Mouse (Mus musculus) limb, embryonic 15.5 days (tissue): Measurements from ENCODE around the gene Synpo2l. TPM values are rescaled to one million over a fixed set of nuclear protein-coding genes. Genes with fewer than 3 reads are reported as not detected.
"Not testable (repeated sequence)": the region's sequence is repeated elsewhere in the genome, so short reads cannot be mapped to it uniquely, and the experiment has no call there.

Source experiments
- ATAC-seq: fragments of 200-750 bp; cut with Nextera tagmentation; 2 replicates; pipeline ENCODE4 v1.8.0; 2017; ENCODE audit warnings: low read depth, moderate TSS enrichment; ENCODE audit not compliant: insufficient number of reproducible peaks, low FRiP score, low TSS enrichment
- H3K27ac ChIP-seq: fragments of 300-500 bp; sonication (generic); 2 replicates; pipeline ENCODE4 v1.5.1; 2015; ENCODE audit warnings: moderate library complexity, mild to moderate bottlenecking, inconsistent platforms
- H3K27me3 ChIP-seq: fragments of 300-500 bp; sonication (generic); 2 replicates; pipeline ENCODE4 v1.6.1; 2015; ENCODE audit warnings: inconsistent platforms
- H3K36me3 ChIP-seq: fragments of 300-500 bp; sonication (generic); 2 replicates; pipeline ENCODE4 v1.6.1; 2015; ENCODE audit warnings: inconsistent platforms
- H3K4me1 ChIP-seq: fragments of 300-500 bp; sonication (generic); 2 replicates; pipeline ENCODE4 v1.6.1; 2015; ENCODE audit warnings: inconsistent platforms
- H3K4me2 ChIP-seq: fragments of 300-500 bp; sonication (generic); 2 replicates; pipeline ENCODE4 v1.6.1; 2015; ENCODE audit warnings: mild to moderate bottlenecking, inconsistent platforms
- H3K4me3 ChIP-seq: fragments of 300-500 bp; sonication (generic); 2 replicates; pipeline ENCODE4 v1.5.1; 2015; ENCODE audit warnings: mild to moderate bottlenecking, inconsistent platforms
- H3K9ac ChIP-seq: fragments of 300-500 bp; sonication (generic); 2 replicates; pipeline ENCODE4 v1.6.1; 2015; ENCODE audit warnings: inconsistent platforms
- H3K9me3 ChIP-seq: fragments of 300-500 bp; sonication (generic); 2 replicates; pipeline ENCODE4 v1.6.1; 2016; ENCODE audit warnings: inconsistent platforms
- WGBS: fragments of 180-500 bp; shearing (Covaris S2); methylation state at CpG from one replicate; pipeline ENCODE4 v1.1.7; 2015; 5-methylcytosine and 5-hydroxymethylcytosine counted together
- polyA plus RNA-seq: library from polyadenylated mRNA; unstranded; fragments of >200 nt; fragmentation: Nextera tagmentation; extraction: Ambion mirVana; gene quantifications from 2 replicates; pipeline ENCODE4 v1.2.1, GENCODE M21; 2015

The Synpo2l gene
- polyA plus RNA-seq, 1 experiment from 2014 or later: 20.6 TPM

DNA sequence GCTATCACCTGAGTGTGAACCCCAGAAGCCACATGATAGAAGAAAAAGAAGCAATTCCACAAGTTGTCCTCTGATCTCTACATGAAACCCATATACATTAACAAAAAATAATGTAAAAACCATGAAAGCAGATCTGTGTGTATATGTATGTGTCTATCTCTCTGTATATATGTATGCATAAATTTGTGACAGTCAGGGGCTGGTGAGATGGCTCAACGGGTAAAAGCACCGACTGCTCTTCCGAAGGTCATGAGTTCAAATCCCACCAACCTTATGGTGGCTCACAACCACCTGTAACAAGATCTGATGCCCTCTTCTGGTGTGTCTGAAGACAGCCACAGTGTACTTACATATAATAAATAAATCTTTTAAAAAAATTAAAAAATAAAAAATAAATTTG is 31.2 kb downstream of the Synpo2l start:
- not testable (repeated sequence) for H3K4me1 ChIP-seq, H3K4me2 ChIP-seq, H3K4me3 ChIP-seq, ATAC-seq, H3K9ac ChIP-seq, H3K9me3 ChIP-seq, H3K27ac ChIP-seq, H3K36me3 ChIP-seq, H3K27me3 ChIP-seq
- 97% methylated on average over 3 of the region's 3 CpGs for WGBS

DNA sequence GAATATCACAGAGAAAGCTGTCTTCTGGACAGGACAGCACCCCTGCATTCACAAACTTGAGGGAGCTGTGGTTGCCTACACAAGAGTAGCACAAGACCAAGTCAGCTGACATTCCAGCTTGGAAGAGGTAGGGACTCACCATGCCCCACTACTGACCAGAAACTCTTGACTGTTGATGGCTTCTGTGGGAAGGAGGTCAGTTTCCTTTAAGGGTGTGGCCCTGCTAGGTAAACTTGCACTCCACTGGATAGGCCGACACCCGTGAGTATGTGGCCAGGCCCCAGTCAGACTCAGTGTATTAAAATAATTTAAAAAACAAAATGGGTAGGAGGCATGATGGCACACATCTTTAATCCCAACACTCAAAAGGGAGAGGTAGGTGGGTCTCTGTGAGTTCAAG is 32.6 kb downstream of the Synpo2l start:
- ATAC-seq: no peak
- no peak overlapping the region for H3K27ac ChIP-seq
- 88% methylated on average over 2 of the region's 2 CpGs for WGBS

DNA sequence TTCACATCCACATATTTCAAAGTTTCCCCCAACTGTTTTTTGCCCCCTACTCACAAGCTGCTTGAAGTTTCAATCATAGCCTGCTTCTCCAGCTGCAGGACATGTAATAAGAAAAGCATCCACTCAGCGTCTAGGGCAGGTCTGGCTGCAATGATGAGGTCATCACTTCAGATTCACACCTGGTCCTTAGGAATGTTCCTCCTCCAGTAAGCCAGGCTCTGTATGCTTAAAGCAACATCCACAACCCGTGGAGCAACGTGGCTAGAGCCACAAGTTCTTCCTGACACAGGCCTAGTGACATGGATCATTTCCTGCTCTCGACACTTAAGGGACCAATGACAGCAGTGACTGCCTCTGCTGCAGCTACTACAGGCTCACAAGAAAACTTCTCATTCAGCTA is 36.9 kb downstream of the Synpo2l start:
- H3K9ac ChIP-seq: no peak overlapping the region
- H3K4me1 ChIP-seq: no peaks in the 10 kb centered on the region
- no peak overlapping the region for H3K4me2 ChIP-seq
- H3K27me3 ChIP-seq: no peaks in the 10 kb centered on the region
- ATAC-seq: no peak
- no peak overlapping the region for H3K27ac ChIP-seq
- 36% methylated on average over 4 of the region's 4 CpGs for WGBS
- H3K4me3 ChIP-seq: no peak overlapping the region
- no peaks in the 10 kb centered on the region for H3K36me3 ChIP-seq
- H3K9me3 ChIP-seq: no peaks in the 10 kb centered on the region

More for the DNA sequence above, 32.6 kb downstream of the Synpo2l start:
- H3K9me3 ChIP-seq: no peaks in the 10 kb centered on the region
- no peaks in the 10 kb centered on the region for H3K36me3 ChIP-seq
- H3K9ac ChIP-seq: no peak overlapping the region
- no peaks in the 10 kb centered on the region for H3K27me3 ChIP-seq
- peaks cover 5% of the 10 kb centered on the region for H3K4me1 ChIP-seq
- no peak overlapping the region for H3K4me3 ChIP-seq
- no peak overlapping the region for H3K4me2 ChIP-seq

DNA sequence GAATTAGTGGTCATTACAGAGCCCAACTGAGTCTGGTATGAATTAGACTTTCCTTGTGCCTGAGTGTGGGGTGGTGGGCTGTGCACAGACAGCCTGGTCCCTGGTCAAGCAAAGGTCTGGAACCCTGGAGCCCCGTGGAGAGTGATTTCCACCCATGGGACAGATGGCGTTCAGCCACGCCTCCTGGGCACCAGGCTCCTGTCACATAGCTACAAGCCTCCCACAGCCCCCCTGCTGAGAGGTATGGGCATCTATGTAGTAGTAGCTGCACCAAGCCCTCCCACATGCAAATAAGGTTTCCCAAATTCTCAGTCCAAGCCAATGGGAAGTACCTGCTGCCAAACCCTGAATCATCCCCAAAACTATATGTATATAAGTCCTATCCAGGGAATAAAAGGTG is 41.2 kb downstream of the Synpo2l start:
- Histone ChIP-seq H3K9me3 (no peaks in the 10 kb centered on the region), H3K36me3 (no peaks in the 10 kb centered on the region), H3K4me3 (no peak overlapping the region), H3K4me1 (peaks cover 6% of the 10 kb centered on the region; the same call in 1 of the 2 replicates), H3K9ac (no peak overlapping the region), H3K27me3 (no peaks in the 10 kb centered on the region), H3K4me2 (no peak overlapping the region), H3K27ac (no peak overlapping the region)
- WGBS: 51% methylated on average over 3 of the region's 3 CpGs
- no peak for ATAC-seq

DNA sequence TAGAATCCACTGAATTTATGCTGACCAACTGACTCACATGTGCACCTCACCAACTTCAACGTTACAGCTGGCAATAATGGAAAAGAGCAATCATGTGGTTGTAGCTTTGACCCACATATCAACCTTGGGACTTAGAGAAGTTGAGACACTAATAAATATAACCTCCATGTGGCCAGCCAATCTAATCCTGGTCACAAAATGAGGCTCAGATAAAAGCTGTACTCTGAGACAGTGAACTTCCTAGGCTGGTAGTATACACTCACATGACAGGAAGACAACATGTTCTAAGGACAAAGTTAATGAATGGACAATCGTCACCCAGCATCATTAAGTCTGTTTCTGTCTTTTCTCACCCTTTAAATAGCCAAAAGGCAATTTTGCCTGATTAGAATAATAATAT is 41.7 kb downstream of the Synpo2l start:
- no peaks in the 10 kb centered on the region for H3K27me3 ChIP-seq
- peaks cover 6% of the 10 kb centered on the region; the same call in 1 of the 2 replicates for H3K4me1 ChIP-seq
- H3K4me3 ChIP-seq: no peak overlapping the region
- H3K27ac ChIP-seq: no peak overlapping the region
- no peak overlapping the region for H3K9ac ChIP-seq
- H3K9me3 ChIP-seq: no peaks in the 10 kb centered on the region
- ATAC-seq: no peak
- no peak overlapping the region for H3K4me2 ChIP-seq
- WGBS: 59% methylated on average over 2 of the region's 2 CpGs
- no peaks in the 10 kb centered on the region for H3K36me3 ChIP-seq

DNA sequence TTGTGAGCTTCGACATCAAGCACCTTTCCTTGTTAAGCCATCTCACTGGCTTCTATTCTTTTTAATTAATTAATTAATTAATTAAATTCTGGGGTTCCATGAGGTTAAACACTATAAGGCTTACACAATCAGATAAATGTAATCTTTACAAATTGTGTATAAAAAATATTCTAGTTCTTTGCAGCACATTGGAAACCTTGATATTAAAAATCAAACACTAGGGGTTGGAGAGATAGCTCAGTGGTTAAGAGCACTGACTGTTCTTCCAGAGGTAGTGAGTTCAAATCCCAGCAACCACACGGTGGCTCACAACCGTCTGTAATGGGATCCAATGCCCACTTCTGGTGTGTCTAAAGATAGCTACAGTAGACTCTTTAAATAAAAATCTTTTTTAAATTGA is 45.2 kb downstream of the Synpo2l start:
- WGBS: 93% methylated on average over 3 of the region's 3 CpGs
- no peak overlapping the region for H3K4me2 ChIP-seq
- no peaks in the 10 kb centered on the region for H3K9me3 ChIP-seq
- no peak for ATAC-seq
- H3K27ac ChIP-seq: no peak overlapping the region
- H3K4me3 ChIP-seq: no peak overlapping the region
- H3K9ac ChIP-seq: no peak overlapping the region
- H3K4me1 ChIP-seq: peaks cover 9% of the 10 kb centered on the region
- no peaks in the 10 kb centered on the region for H3K27me3 ChIP-seq
- H3K36me3 ChIP-seq: no peaks in the 10 kb centered on the region

DNA sequence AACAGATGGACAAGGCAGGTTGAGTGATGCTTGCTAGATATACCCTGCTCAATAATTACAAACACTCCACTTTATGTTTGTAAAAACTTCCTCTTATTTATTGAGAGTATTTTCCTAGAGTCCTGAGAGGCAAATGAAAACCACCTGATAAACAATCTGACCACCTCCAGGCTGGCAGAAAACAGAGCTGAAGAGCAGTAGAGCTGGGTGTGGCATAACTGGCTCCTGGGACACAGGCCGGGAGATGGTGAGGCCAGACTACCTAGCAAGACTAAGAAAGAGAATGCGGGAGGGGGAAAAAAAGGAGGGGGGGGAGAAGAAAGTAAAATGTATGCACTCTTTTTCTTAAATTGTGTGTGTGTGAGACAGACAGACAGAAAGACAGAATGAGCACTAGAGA is 45.7 kb downstream of the Synpo2l start:
- 49% methylated on average over 2 of the region's 2 CpGs for WGBS
- H3K27ac ChIP-seq: no peak overlapping the region
- H3K4me3 ChIP-seq: no peak overlapping the region
- H3K36me3 ChIP-seq: no peaks in the 10 kb centered on the region
- ATAC-seq: no peak
- H3K27me3 ChIP-seq: no peaks in the 10 kb centered on the region
- no peaks in the 10 kb centered on the region for H3K9me3 ChIP-seq
- H3K4me2 ChIP-seq: no peak overlapping the region
- H3K4me1 ChIP-seq: peaks cover 9% of the 10 kb centered on the region
- no peak overlapping the region for H3K9ac ChIP-seq

DNA sequence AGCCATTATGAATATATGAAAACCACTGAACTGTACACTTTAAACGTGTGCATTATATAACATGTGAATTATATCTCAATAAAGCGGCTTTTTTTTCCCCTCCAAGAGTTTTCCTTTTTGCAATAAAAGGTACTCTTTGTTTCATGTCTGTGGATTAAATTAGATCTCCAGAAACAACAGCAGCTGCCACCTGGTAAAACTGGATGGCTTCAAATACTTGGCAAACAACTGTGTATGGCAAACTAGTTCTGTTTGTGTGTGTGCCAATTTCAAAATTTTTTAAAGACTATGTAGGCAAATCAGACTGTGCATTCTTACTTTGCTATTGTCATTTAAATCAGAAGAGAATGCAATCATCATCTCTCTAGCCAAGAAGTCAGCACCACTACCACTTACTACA is 46.3 kb downstream of the Synpo2l start:
- Histone ChIP-seq H3K27me3 (no peaks in the 10 kb centered on the region), H3K9me3 (no peaks in the 10 kb centered on the region), H3K36me3 (no peaks in the 10 kb centered on the region), H3K27ac (no peak overlapping the region), H3K4me2 (no peak overlapping the region), H3K9ac (no peak overlapping the region), H3K4me3 (no peak overlapping the region), H3K4me1 (peaks cover 9% of the 10 kb centered on the region)
- WGBS: 63% methylated on average over 2 of the region's 2 CpGs
- no peak for ATAC-seq

DNA sequence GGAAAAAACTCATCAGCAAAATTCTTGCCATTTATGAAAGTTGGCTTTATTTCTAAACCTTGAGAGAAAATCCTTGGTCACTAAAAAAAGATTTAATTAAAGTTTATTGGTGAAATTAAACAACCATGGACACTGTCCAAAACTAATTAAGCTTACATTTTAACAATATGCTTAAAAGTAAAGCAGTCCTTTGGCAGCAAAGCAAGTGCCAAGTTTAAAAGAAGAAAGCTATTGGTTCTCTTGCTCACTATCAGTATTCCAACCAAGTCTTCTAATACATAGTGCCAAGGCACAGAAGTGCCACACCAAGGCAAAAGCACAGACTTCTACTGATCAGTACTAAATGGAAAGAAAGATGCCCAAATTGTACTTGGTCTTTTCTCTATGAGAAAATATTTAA is 49.0 kb downstream of the Synpo2l start:
- Histone ChIP-seq H3K27me3 (no peaks in the 10 kb centered on the region), H3K4me2 (no peak overlapping the region), H3K36me3 (no peaks in the 10 kb centered on the region), H3K9me3 (no peaks in the 10 kb centered on the region), H3K4me3 (no peak overlapping the region), H3K9ac (no peak overlapping the region), H3K27ac (no peak overlapping the region), H3K4me1 (peaks cover 9% of the 10 kb centered on the region)
- no peak for ATAC-seq

DNA sequence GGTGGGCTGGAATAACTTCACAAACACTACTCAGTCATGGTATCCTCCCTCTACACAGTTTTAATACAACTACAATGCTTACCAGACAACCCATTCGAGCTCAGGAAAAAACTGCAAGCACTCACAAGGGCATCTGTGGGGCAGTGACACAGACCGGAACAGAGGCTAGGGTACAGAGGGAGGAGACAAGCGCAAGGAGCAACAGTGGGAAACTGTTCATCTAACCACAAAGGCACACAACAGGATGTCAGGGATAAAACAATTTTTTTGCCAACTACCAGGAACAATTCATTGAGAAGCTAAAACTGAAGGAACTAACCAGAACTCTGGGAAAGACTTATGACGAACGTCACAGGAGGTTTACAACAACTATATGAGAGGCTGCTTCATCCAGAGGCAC is 49.9 kb downstream of the Synpo2l start:
- no peaks in the 10 kb centered on the region for H3K36me3 ChIP-seq
- no peak for ATAC-seq
- no peaks in the 10 kb centered on the region for H3K27me3 ChIP-seq
- 74% methylated on average over 5 of the region's 5 CpGs for WGBS
- H3K4me1 ChIP-seq: peaks cover 9% of the 10 kb centered on the region
- H3K9me3 ChIP-seq: no peaks in the 10 kb centered on the region
- peak overlapping the region; percentile 54; the same call in 1 of the 2 replicates for H3K27ac ChIP-seq
- H3K9ac ChIP-seq: no peak overlapping the region
- no peak overlapping the region for H3K4me3 ChIP-seq
- no peak overlapping the region for H3K4me2 ChIP-seq

DNA sequence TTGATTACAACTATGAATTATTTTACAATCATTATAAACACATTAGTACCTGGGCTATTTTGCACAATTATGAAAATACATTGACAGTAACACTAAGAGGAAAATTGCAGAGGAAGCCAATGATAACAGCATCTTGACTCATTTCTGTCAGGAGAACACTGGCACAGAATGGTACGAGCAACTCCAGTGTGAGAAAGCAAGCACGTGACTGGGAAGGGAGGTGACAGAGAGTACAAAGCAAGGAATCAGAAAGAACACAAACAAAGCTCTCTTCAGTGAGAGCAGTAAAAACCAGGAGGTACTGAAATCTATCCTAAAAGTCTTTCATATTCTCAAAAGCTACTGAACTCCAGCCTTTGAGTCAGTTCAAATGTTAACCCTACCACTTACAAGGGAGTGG is 51.7 kb downstream of the Synpo2l start:
- H3K27ac ChIP-seq: no peak overlapping the region
- ATAC-seq: no peak
- 25% methylated on average over 2 of the region's 2 CpGs for WGBS
- no peak overlapping the region for H3K4me3 ChIP-seq
- no peak overlapping the region for H3K4me2 ChIP-seq
- no peak overlapping the region for H3K9ac ChIP-seq
- peaks cover 2% of the 10 kb centered on the region; the same call in 1 of the 2 replicates for H3K4me1 ChIP-seq
- no peaks in the 10 kb centered on the region for H3K27me3 ChIP-seq
- no peaks in the 10 kb centered on the region for H3K36me3 ChIP-seq
- H3K9me3 ChIP-seq: no peaks in the 10 kb centered on the region

DNA sequence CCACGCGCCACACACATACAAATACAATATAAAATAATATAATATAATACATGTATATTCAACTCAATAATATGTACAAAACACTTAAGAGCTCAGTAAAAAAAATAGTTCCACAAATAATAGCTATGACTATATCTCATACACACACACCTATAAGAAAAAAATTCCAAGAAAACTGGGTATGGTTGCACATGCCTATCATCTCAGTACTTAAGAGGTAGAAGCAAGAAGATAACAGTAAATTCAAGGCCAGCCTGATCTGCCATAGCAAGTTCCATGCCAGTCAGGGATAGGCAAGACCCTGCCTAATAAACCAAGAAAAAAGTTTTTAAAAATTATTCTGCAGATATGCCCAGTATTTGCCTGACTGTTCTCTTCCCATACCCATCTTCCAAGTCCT is 53.1 kb downstream of the Synpo2l start:
- Histone ChIP-seq H3K36me3 (no peaks in the 10 kb centered on the region), H3K9me3 (no peaks in the 10 kb centered on the region), H3K4me1 (peaks cover 4% of the 10 kb centered on the region; the same call in 1 of the 2 replicates), H3K9ac (no peak overlapping the region), H3K4me2 (no peak overlapping the region), H3K4me3 (no peak overlapping the region), H3K27ac (no peak overlapping the region), H3K27me3 (no peaks in the 10 kb centered on the region)
- ATAC-seq: no peak
- 98% methylated on average over 2 of the region's 2 CpGs for WGBS

DNA sequence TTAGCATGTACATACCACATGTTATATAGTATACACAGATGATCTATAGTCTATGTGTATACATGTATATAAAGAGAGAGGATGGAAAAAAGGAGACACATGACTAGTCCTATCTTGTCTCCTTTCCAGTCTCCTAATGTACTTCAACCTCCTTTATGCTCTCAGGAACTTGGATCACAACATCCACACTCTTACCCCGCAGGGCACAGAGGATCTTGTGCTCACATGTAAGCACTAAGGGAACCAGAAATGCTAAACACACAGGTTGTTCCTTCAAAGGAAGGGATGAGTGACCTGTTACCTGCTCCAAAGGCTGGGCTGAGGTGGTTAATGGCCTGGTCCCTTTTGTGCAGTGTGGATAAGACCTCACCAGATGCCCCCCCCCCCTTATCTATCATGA is 55.3 kb downstream of the Synpo2l start:
- no peak for ATAC-seq
- 89% methylated on average over 1 of the region's 1 CpGs for WGBS
- H3K4me3 ChIP-seq: no peak overlapping the region
- H3K4me2 ChIP-seq: no peak overlapping the region
- no peaks in the 10 kb centered on the region for H3K27me3 ChIP-seq
- 0 out of 2 replicates have a peak, but pooled peaks cover 2% of the 10 kb centered on the region for H3K4me1 ChIP-seq
- H3K9ac ChIP-seq: no peak overlapping the region
- no peaks in the 10 kb centered on the region for H3K9me3 ChIP-seq
- no peaks in the 10 kb centered on the region for H3K36me3 ChIP-seq
- no peak overlapping the region for H3K27ac ChIP-seq
